Mouse (Mus musculus) liver, adult 2 months (tissue): Measurements from ENCODE around the gene Lgals2.

Experiments
- CTCF ChIP-seq: fragments of 200-500 bp; IDR thresholded peaks from 2 replicates; pipeline ENCODE4 v1.5.1; 2011; ENCODE audit warnings: low read depth, low read length, control low read depth
- POLR2A ChIP-seq: fragments of 200-500 bp; IDR thresholded peaks from 2 replicates; pipeline ENCODE4 v1.6.1; 2011; ENCODE audit warnings: low read length, control low read depth; ENCODE audit not compliant: insufficient read depth; ENCODE audit errors: extremely low read depth

DNA sequence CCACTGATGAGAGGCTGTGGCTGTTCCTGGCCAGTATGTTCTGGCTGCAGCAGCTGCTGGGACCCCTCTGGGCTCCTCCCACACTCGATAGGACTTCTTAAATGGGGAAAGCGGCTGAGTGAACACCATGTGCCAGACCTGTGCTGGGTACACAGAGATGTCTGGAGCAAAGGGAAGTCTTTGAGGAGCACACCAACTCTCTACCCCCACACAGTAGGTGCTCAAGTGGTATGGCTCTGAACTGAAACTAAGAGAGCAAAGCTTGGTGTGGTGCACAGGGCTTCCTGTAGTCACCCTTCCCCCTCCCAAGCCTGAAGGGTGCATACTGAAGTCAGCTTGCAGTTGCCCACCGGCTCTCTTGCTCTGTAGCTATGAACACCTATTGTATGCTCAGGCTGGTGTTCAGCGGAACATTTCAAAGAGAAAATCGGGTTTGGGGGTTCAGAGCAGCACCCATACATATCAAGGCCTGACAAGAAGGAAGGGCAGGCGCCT lies 43.2 kb upstream of the Lgals2 start:
- no peak for TF ChIP-seq POLR2A
- no peak for TF ChIP-seq CTCF
